Mouse (Mus musculus) right cerebral cortex, adult 2 months (tissue): Measurements from ENCODE around the gene Sema5a.

ENCODE experiments used
- DNase-seq, 2 experiments: peaks; one replicate each; pipeline ENCODE4 v3.0.0; 2021 to 2022; ENCODE audit warnings: low spot score in 2 of 2

Sema5a gene

GRCm38 (mm10) chr15:32543181-32543580, 298.6 kb downstream of the Sema5a start:
- DNase-seq, result no peak

GRCm38 (mm10) chr15:32545455-32545854, 300.8 kb downstream of the Sema5a start:
- no peak for DNase-seq

- DNase-seq, result no peak
These were observed 302.1 kb downstream of the Sema5a start for GRCm38 (mm10) chr15:32546746-32547145.

- no peak for DNase-seq
These were observed 314.3 kb downstream of the Sema5a start for GRCm38 (mm10) chr15:32558925-32559324.

- DNase-seq, result no peak
These were observed 318.0 kb downstream of the Sema5a start for GRCm38 (mm10) chr15:32562600-32562999.

GRCm38 (mm10) chr15:32568181-32568857, 323.7 kb downstream of the Sema5a start:
- DNase-seq, result peak; percentile 25 to 30

- no peak for DNase-seq
These were observed 324.3 kb downstream of the Sema5a start for GRCm38 (mm10) chr15:32568858-32569387.

- DNase-seq, result no peak
These were observed 329.7 kb downstream of the Sema5a start for GRCm38 (mm10) chr15:32574327-32574726.

GRCm38 (mm10) chr15:32575212-32575611, 330.6 kb downstream of the Sema5a start:
- DNase-seq, result no peak

- DNase-seq, result no peak
These were observed 334.7 kb downstream of the Sema5a start for GRCm38 (mm10) chr15:32579351-32579750.

GRCm38 (mm10) chr15:32590641-32591040, 346.0 kb downstream of the Sema5a start:
- no peak for DNase-seq

GRCm38 (mm10) chr15:32593746-32594145, 349.1 kb downstream of the Sema5a start:
- DNase-seq, result no peak

GRCm38 (mm10) chr15:32596574-32596973, 352.0 kb downstream of the Sema5a start:
- no peak for DNase-seq

- no peak for DNase-seq
These were observed 352.6 kb downstream of the Sema5a start for GRCm38 (mm10) chr15:32597189-32597588.

- DNase-seq, result no peak
These were observed 362.6 kb downstream of the Sema5a start for GRCm38 (mm10) chr15:32607236-32607635.

GRCm38 (mm10) chr15:32610776-32611175, 366.2 kb downstream of the Sema5a start:
- DNase-seq, result no peak

GRCm38 (mm10) chr15:32611201-32611600, 366.6 kb downstream of the Sema5a start:
- no peak for DNase-seq

- DNase-seq, result no peak
These were observed 369.1 kb downstream of the Sema5a start for GRCm38 (mm10) chr15:32613718-32614117.

- no peak for DNase-seq
These were observed 371.2 kb downstream of the Sema5a start for GRCm38 (mm10) chr15:32615773-32616172.

- no peak for DNase-seq
These were observed 374.6 kb downstream of the Sema5a start for GRCm38 (mm10) chr15:32619199-32619598.

GRCm38 (mm10) chr15:32623037-32623739, 378.6 kb downstream of the Sema5a start:
- DNase-seq, result no peak

GRCm38 (mm10) chr15:32624106-32624505, 379.5 kb downstream of the Sema5a start:
- no peak for DNase-seq

GRCm38 (mm10) chr15:32626031-32626430, 381.4 kb downstream of the Sema5a start:
- DNase-seq, result no peak
